Mouse (Mus musculus): ENCODE results near the gene Capzb.
A peak's percentile ranks its signal among the peaks of the same experiment; 100 is the strongest.

The Capzb gene

DNA sequence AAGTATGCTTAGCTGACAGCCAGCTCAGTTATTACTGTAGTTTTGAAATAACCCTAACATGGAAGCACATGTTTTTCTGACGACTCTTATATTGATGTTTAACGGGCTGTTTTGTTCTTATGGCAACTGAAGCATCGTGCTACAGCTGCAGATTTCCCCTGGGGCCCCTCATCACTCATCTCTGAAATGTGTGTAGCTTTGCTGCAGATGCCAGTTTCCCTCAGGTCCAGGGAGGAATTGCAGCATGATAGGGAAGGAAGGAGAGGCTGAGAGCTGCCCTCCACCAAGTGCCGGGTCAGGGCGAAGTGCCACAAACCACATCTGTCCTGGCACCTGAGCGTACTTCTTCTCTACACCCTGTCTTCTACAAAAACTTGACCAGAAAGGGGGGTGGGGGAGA lies 47.6 kb downstream of the Capzb start:
- no peak for DNase-seq

DNA sequence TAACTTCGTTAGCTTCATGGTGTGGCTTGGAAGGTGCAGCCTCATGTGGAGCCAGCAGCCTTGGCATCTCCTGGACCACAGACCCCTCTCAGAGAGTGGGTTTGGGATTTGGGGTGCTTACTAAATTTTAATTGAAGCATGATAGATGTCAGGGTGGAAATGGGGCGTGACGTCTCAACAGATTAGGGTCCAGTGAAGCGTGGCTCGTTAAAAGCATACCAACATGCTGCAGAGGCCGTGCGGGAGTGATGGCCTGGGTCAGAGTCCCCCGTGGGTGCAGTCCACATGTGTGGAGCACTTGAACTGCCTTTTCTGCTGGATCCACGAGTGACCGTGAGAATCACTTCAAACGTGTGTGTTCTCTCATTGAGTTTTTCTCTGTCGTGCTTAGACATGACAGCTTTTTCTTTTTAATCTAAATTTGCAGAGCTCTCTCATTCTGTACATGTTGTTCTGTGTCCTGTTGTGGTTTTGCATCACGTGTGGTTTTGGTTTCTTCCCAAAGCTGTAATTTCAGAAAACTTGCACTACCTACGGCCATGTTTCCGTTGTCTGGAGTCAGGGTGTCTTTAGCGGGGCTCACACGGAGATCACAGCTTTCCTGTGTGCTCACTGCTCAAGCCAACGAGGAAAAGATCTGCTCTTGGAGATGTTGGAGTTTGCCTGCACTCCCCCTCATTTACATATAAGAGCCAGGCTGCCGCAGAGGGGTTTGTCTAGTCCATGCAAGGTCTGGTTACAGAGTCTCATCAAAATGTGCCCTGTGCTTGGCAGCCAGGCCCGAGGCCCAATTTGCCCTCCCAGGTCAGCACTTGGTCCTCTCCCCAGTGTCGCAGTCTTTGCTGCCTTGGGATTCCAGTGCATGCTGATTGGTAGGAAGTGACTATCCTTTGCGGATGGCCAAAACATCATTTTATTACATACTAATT lies 49.2 kb downstream of the Capzb start:
- DNase-seq = peak; percentile 27

DNA sequence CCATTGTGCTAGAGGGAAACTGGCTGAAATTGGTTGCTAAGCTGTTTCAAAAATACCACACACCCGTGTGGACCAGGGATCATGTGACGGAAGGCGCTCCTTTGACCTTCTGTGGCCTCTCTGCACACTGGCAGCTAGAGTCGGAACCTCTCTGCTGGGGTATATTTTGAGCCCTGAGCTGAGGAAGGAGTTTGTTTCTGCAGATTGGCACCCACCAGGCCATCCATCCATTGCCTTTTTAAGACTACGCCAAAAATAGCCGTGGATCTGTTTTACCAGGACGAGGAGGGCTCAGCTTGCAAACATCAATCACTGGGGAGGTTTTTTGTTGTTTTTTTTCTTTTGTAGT lies 49.9 kb downstream of the Capzb start:
- peak; percentile 39 for DNase-seq

DNA sequence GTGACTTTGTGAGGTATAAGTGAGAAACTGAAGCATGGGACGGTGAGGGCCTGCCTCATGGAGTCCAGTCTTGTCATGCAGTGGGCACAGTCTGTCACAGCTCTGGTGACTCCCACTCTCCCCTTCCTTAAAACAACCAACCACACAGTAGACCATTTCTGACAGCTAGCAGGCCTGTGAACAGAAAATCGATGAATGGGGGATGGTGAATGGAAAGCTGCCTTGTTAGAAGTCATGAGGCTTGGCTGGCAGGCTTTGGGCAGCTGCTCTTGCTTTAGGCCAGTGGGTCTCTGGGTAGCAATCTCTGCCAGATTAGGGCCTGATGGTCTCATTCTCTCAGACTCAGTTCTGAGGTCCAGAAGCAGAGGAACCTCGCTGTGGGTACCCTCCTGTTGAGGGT lies 51.5 kb downstream of the Capzb start:
- DNase-seq = no peak

DNA sequence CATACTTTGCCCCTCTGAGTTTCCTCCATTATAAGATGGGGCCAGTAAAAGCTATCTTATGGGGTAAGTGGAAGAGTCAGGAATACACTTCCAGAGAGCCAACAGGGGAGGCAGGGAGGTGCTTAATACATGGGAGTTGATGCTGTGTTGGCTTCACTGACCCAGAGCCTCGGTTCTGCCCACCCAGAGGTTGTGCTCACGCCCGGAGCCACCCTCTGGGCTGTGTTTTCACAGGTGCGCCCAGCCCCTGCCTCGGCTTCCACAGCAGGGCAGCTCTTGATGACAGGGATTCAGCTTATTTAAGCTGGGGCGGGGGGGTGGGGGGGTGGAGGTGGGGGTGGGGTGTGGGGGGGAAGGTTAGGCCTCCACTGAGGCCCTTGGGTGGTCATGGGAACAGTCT lies 52.1 kb downstream of the Capzb start:
- DNase-seq = no peak

DNA sequence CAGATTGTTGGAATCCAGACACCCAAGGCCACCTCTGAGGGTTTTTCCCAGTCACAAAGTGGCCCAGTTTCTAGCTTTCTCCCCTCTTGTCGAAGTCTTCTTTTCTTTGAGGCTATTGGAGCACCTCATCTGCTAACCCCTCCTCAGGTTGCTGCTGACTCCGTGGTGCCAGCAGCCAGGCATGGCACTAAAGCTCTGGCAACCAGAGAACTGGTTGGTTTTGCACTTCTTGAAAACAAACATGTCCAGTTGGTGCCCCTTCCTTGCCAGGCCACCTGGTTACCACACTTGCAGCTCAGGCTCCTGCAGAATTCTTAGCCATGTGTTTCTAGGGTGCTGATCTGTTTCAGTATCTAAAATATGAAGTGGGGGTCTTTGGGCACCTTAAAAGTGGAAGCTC lies 52.8 kb downstream of the Capzb start:
- DNase-seq = no peak

DNA sequence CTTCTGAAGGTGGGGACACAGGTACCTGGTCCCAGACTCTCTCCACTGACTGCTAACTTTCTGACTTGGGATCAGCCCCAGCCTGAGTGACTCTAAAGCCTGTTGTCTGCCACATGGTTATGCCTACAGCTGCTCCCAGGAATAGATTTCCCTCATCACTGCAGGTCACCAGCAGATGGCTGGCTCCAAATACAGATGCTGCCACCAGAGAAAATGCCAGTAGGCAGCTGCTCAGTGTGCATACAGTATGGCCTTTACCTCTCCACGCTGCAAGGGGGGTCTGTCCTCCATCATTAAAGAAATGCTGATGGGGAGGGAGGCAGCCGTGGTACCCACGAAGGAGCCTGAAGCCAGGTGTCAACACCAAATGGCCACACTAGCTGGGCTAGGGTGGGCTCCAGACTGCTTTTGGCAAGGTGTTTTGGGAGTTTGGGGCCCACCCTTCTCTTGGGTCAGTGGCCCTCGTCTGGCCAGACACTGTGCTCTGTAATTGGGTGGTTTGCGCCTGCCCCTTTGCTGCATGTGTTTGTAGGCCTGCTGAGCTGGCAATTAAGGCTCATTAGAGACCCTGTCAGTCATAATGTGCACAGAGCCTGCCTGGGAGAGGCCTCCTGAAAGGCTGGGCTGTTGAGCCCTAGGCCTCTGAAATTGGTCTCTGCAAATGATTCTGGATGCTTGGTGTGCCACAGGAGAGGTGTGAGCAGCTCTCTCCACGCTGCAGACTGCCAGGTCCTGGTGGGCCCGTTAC lies 53.6 kb downstream of the Capzb start:
- no peak for DNase-seq

DNA sequence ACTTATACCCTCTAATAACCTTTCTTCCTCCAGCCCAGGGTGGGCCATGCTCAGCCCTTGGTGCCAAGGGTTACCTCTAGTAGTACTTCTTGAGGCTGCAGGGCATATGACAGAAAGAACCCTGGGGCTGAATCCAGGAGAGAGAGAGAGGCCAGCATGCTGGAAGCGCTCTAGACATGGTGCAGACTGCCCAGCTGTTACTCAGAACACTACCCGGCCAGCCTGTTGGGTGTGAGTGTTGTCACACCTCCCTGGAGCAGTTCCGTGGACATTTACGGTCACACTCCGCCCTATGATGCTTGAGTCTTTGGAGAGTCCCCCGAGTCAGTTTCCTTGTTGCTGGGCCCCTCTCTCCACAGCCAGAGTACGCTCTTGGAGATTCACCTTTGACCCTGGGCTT lies 55.3 kb downstream of the Capzb start:
- no peak for DNase-seq

DNA sequence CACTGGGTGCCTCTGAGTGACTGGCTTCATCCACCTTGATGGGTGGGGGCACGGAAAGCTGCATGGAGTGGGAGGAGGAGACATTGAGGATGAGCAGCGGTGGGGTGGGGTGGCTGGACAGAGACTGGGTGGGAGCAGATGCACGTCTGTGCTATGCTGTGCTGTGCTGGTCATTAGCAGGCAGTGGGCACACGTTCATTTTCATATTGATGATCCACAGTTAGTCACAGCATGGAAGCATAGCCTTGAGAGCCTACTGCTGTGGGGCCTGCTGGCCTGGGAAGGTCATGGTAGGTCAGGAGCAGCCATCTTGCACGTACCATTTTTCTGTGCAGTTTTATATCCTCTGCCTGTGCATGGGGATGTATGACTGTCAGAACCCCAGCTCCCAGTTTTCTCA lies 56.0 kb downstream of the Capzb start:
- DNase-seq = no peak

DNA sequence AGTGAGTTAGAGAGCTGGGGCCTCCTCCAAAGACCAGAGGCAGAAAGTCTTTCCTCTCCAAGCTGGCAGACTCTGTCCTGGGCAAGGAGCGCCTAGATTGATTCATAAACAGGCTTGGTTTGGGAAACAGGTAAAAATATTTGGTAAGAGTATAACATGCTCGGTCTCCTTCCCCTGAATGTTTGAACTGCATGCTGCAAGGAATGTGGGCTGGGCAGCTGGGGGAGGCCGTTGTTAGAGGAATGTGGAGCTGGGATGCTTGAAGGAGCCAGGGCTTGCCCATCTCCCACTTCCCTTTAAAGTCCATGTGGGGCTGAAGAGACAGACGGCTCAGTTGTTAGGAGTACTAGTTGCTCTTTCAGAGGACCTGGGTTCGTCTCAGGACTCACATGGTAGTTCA lies 57.3 kb downstream of the Capzb start:
- DNase-seq = peak; percentile 44

DNA sequence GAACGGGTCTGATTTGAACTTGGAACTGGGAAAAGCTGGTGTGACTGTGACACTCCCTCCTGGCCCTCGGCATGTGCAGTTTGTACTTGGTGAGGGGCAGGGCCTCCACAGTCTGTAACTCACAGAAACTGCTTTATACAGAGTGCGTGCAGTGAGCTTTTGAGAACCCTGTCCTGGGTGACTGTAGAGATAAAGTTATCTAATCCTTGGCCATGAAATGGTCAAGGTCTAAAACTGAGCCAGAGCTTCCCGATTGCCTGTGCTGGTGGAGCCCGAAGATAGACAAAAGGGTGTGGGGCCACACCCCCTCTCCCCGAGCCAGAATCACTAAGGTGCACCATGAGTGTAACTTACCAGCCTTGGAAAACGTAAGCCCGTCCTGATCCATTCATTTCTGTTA lies 58.2 kb downstream of the Capzb start:
- no peak for DNase-seq

DNA sequence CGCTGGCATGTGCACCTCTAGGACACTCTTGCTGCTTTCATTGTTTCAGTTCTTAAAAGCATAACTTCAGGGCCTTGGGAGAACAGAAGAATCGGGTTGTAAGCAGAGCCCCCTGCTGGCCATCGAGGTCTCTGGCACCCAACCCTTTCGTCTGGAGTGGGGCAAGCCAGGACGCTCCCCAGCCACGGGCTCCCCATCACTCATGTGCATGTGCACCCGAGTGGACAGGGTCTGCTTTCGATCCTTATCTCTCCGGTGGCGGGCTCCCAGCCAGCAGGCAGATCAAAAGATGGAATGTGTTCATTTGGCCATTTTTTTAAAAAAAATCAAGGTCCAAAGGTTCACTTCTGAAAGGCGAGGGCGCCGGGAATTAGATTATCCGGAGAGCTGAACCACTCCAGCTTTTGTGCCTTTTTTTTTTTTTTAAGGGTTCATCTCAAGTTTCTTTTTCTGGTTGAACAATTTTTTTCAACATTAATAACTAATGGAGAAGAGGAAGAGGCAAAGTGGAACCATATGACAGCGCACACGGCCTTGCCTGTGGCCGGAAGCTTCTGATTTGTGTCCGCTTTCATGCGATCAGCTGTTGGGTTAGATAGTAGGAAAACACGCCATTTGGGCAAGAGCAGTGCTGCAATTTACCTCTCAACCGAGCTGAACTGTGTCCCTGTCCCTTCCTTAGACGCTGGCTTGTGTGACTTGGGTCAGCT lies 59.5 kb downstream of the Capzb start:
- DNase-seq = peak; percentile 90

DNA sequence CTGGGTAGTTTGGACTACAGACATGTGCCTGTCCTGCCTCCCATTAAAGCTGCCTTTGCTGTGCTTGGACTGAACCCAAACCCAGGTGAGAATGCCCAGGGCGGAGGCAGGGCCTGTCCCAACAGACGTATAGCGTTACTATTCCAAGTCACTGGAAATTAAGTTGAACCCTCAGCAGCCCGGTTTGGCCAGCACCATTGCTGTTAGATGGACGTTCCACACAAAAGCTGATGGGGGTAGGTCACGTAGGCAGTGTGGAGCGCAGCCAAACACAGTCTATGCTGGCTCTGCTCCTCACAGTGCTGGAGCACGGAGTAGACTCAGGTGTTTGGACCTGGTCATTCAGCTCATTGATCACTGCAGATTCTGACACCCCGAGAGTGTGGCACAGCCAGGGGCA lies 60.5 kb downstream of the Capzb start:
- no peak for DNase-seq

DNA sequence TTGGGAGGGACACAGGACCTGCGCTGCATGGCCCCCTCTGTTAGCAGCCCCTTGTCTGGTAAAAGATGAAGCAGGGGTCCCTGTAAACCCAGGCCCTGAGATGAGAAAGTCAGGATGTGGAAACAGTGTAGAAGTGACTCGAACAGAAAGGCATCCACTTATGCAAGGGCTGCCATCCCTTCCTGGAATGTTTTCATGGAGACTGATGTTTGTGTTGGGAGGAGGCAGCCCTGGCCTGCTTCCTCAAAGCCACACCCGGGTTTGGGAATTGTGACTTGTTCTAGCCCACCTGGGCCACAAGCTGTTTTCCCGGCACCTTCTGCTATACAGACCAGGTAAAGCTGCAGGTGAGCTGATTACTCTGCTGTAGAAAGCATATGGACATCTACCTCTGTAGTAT lies 63.4 kb downstream of the Capzb start:
- no peak for DNase-seq

DNA sequence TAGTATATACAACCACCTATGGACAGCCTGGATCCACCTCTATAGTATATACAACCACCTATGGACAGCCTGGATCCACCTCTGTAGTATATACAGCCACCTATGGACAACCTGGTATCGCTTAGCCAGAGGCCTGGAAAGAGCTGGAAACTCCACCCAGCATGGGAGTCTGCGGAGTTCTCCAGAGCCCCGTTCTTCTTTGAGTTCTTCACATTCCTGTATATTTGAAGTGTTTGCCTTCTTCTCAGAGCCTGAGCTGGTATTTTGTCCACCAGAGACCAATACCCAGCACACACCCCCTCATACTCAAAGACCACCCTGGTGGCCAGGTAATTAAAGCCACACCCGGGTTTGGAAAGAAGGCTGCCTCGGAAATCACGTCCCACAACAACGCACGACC lies 64.0 kb downstream of the Capzb start:
- no peak for DNase-seq

DNA sequence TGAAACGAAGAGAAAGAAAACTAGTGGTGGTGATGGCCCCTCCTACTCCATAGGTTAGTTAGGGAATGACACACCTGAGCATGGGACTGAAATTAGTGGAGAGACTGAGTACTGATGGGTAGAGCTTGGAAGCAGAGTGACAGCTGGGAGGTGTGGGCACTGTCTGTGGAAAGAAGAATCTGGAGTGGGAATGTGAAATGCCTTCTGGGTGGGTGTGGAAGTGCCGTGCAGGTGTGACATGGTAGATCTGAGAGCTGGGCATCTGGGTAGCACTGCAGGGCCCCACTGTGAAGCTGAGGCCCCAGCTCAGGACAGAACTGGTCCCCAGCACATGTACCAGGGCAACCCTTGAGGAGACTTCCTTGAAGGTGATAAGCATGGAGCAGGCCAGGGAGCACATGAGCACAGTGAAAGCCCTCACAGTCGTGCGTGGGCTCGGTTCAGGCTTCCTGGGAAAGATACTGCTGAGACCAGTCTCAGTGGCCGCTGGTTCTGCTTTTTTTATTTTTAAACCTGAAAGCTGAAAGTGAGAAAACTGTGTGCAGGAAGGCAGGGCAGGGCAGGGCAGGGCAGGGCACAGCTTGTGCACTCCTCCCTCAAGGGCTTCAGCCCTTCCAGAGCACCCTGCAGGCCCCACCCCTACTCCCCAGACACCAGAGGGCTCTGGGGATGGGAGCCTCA lies 66.1 kb downstream of the Capzb start:
- DNase-seq = no peak

DNA sequence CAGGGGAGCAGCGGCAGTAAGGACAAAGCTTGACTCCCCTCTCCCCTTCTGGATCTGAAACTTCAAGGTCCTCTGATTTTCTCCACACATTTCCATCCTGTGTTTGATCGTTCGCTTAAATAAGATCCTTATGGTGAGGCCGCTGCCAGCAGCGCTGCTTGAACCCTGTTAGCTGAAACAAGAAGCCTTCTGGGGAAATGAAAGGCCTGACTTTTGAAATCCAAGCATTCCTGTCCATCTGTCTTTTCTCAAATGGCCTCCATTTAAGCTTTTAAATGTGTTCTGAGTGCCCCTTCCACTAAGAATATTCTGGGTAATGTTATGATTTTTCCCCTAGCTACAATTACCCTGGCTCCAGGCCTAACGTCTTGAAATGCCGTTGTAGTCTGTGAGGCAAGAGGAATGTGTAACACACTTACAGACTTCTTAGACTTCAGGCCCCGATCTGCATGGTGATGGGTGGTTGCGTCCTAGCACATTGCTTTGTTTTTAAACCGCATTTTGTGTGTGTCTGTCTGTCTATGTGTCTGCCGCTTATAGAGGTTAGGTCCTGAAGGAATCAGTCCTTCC lies 66.7 kb downstream of the Capzb start:
- no peak for DNase-seq

DNA sequence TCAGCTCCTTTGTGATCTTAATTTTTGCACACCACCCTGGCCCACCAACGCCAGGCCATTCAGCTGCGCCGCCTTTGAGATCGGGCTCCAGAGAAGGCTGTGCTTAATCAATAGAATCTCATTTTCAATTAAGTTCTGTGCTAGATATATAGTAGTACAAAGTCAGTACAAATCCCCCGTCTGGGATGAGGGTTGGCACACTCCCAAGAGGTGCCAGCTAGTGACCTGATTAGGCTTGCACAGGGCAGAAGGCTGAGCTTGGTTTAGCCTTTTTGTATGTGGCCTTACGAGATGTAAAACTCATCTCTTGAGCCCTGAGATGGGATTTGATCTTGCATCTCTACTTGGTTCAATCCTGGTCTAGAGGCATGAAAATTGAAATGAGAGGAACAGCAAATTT lies 70.3 kb downstream of the Capzb start:
- DNase-seq = no peak

DNA sequence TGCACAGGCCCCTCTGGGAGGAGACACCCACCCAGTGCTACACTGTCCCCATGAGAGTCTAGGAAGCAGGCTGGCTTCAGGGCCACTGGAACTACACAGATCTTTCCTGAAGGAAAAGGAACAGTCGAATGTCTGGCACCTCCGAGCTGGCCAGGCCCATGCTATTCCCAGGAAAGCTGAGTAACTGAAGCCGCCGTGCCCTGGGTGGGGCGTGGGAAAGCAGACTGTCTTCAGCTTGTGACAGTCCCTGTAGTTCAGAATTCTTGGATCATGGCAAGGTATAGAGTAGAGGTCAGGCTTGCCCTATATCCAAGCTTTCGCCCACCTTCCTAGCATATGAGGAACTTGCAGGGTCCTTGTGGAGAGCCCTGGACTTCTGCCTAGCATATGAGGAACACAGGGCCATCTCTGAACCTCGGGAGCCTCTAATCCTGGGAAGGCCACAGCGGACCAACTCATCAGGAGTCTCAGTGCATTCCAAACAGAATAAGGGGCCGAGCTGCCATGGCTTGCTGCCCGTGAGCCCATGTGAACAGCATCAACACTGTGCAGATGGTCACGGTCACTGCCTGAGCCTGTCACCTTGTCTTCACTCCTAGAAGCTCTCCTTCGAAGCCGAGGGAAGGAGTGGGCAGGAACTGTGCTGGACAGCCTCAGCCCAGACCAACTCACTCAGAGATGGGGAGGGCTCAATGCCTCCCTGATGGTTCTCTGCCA lies 73.2 kb downstream of the Capzb start:
- no peak for DNase-seq

DNA sequence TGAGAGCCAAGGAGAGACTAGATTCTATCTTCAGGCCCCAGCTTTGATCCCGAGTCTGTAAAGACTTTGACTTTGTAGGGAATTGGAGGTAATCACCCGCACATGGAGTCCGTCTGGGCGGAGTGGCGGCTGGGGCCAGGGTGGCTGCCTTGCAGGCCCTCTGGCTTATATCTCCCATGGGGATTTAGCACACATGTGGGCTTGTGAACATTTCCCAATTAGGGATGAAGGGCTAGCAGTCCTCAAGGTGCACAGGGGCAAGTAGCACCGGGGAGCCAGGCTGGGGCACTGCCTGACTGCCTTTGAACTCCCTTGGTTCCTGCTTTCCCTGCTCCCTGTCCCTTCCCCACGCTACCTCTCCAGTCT lies 73.8 kb downstream of the Capzb start:
- no peak for DNase-seq

DNA sequence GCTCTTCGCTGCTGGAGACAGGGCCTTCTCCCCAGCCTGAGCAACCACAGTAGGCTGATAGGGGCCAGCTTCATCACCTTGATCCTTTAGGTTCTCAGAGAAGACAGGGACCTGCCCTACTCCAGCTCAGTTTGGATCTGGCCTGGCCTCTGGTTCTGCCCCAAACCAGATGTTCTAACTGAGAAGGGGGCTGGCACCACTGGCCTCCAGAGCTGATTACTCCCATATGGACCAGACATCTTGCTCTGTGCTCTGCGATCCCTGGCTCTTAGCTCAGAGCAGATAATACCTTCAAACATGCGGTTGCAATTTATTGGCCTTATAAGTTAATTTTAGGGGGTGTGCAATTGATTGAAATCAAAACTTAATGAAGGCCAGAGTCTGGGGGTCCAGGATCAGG lies 74.6 kb downstream of the Capzb start:
- DNase-seq = no peak

DNA sequence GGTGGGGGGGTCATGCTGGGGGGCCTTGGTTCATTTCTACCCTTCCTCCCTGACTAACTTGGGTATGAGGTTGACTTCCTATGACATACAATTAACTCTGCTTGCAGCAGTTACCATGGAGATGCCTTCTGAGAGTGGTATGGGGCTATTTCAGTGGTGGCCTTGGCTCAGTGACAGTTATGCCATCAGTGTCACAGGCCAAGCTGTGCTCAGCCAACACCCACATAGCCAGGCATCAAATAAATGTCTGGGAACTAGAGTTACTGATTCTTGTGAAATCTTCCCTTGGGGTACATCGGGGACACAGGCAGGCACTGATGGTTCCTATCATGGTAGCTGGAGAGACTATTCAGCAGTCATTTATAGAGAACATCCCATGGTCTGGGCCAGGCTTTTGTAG lies 75.5 kb downstream of the Capzb start:
- DNase-seq = no peak
